Mouse (Mus musculus): ENCODE measurements around the gene Pycr2. TPM values are rescaled to one million over a fixed set of nuclear protein-coding genes. Genes with fewer than 3 reads are reported as not detected.
"Not testable (repeated sequence)": the region's sequence is repeated elsewhere in the genome, so short reads cannot be mapped to it uniquely, and the experiment has no call there.

Pycr2 gene
- polyA plus RNA-seq, 1 experiment from 2014 or later, result 125 TPM

- no peak within 1 kb of the TSS for H3K27ac ChIP-seq
- 10% methylated on average over 21 of the region's 21 CpGs for WGBS
- H3K36me3 ChIP-seq, result no peaks in the 10 kb centered on the region
- H3K27me3 ChIP-seq (ENCODE audit: insufficient read depth, poor library complexity, severe bottlenecking), result peaks cover 64% of the 10 kb centered on the region
- H3K4me1 ChIP-seq (replicated peaks), result peaks cover 41% of the 10 kb centered on the region
- DNase-seq (ENCODE audit: low spot score), result no peak
- no peaks in the 10 kb centered on the region for H3K9me3 ChIP-seq
- H3K4me3 ChIP-seq, result no peak within 1 kb of the TSS
Measured at GRCm38 (mm10) chr1:180934467-180935419, 30.6 kb downstream of the Pycr2 start, which contains the start of gene Lefty1. TSS of gene Lefty1 (plus strand) at chr1:180935022.

DNA sequence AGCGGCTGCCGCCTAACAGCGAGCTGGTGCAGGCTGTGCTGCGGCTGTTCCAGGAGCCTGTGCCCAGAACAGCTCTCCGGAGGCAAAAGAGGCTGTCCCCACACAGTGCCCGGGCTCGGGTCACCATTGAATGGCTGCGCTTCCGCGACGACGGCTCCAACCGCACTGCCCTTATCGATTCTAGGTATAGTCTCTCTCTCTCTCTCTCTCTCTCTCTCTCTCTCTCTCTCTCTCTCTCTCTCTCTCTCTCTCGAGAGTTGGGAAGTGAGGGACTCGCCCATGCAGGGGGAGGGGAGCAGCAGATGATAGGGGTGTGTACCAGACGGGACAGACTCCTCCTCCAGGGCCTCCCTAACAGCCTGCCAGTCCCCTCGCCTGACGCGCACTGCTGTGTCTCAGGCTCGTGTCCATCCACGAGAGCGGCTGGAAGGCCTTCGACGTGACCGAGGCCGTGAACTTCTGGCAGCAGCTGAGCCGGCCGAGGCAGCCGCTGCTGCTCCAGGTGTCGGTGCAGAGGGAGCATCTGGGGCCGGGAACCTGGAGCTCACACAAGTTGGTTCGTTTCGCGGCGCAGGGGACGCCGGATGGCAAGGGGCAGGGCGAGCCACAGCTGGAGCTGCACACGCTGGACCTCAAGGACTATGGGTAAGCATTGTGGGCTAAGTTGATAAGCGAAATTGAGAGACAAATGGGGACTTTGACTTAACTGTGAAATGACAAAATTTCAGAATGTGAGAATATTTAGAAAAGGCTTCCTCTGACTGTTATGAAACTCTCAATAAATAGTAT is 32.7 kb downstream of the Pycr2 start:
- 1% methylated on average over 41 of the region's 41 CpGs for WGBS
- H3K9me3 ChIP-seq, H3K27ac ChIP-seq, H3K36me3 ChIP-seq: not testable (repeated sequence)
- DNase-seq (ENCODE audit: low spot score), result peak; percentile 46
- H3K27me3 ChIP-seq (ENCODE audit: insufficient read depth, poor library complexity, severe bottlenecking), result peaks cover 82% of the 10 kb centered on the region
- H3K4me1 ChIP-seq (replicated peaks), result peaks cover 51% of the 10 kb centered on the region
- peak overlapping the region; percentile 43 for H3K4me3 ChIP-seq

DNA sequence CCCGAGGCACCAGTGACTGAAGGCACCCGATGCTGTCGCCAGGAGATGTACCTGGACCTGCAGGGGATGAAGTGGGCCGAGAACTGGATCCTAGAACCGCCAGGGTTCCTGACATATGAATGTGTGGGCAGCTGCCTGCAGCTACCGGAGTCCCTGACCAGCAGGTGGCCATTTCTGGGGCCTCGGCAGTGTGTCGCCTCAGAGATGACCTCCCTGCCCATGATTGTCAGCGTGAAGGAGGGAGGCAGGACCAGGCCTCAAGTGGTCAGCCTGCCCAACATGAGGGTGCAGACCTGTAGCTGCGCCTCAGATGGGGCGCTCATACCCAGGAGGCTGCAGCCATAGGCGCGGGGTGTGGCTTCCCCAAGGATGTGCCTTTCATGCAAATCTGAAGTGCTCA is 33.5 kb downstream of the Pycr2 start:
- H3K27me3 ChIP-seq (ENCODE audit: insufficient read depth, poor library complexity, severe bottlenecking), result peaks cover 90% of the 10 kb centered on the region
- not testable (repeated sequence) for DNase-seq (ENCODE audit: low spot score); H3K36me3 ChIP-seq; H3K27ac ChIP-seq; H3K9me3 ChIP-seq; H3K4me3 ChIP-seq
- H3K4me1 ChIP-seq (replicated peaks), result peaks cover 59% of the 10 kb centered on the region
- WGBS, result 12% methylated on average over 13 of the region's 13 CpGs

GRCm38 (mm10) chr1:180938781-180939180 is 34.7 kb downstream of the Pycr2 start:
- Histone ChIP-seq H3K4me1 (replicated peaks) (peaks cover 58% of the 10 kb centered on the region), H3K27me3 (ENCODE audit: insufficient read depth, poor library complexity, severe bottlenecking) (peaks cover 90% of the 10 kb centered on the region)
- H3K9me3 ChIP-seq; H3K27ac ChIP-seq; DNase-seq (ENCODE audit: low spot score); H3K36me3 ChIP-seq; H3K4me3 ChIP-seq: not testable (repeated sequence)
- 84% methylated on average over 2 of the region's 2 CpGs for WGBS

DNA sequence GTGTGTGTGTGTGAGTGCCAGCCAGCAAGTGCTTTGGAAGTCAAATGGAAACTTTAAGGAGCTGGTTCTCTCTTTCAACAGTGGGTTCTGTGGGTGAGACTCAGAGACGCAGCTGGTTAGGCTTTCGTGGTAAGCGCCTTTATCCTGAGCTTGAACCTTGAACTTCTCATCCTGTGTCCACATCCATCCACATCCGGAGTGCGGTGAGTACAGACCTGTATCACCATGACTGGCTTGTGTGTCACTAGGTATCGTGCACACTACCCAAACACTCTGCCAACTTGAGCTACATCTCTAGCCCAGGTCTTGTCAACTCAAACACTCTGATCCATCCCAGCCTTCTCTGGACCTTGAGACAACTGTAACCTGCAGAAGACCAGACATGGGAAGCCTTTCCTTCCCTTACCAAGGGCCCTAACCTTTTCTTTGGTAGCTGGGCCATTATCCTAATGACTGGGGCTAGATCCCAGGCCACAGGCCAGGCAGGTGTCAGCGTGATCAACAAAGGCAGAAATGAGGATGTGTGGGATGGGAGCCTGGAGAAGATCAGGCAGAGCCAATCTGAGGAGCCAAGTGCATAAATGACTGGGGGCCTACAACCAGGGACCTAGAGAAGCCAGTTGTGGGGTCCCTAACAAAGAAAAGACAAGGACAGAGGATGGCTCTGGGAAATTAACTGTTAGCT is 36.8 kb downstream of the Pycr2 start:
- Histone ChIP-seq H3K4me3 (peak overlapping the region; percentile 87; the same call in 1 of the 2 replicates), H3K27ac (no peak overlapping the region), H3K27me3 (ENCODE audit: insufficient read depth, poor library complexity, severe bottlenecking) (peaks cover 86% of the 10 kb centered on the region), H3K4me1 (replicated peaks) (peaks cover 54% of the 10 kb centered on the region), H3K36me3 (no peaks in the 10 kb centered on the region), H3K9me3 (no peaks in the 10 kb centered on the region)
- 86% methylated on average over 7 of the region's 7 CpGs for WGBS
- DNase-seq (ENCODE audit: low spot score), result no peak

GRCm38 (mm10) chr1:180941726-180942125 is 37.6 kb downstream of the Pycr2 start:
- H3K36me3 ChIP-seq, result no peaks in the 10 kb centered on the region
- H3K9me3 ChIP-seq, result no peaks in the 10 kb centered on the region
- H3K27ac ChIP-seq, result peak overlapping the region; percentile 88
- peak overlapping the region; percentile 87 for H3K4me3 ChIP-seq
- WGBS, result 3% methylated on average over 18 of the region's 18 CpGs
- H3K4me1 ChIP-seq (replicated peaks), result peaks cover 56% of the 10 kb centered on the region
- no peak for DNase-seq (ENCODE audit: low spot score)
- H3K27me3 ChIP-seq (ENCODE audit: insufficient read depth, poor library complexity, severe bottlenecking), result peaks cover 78% of the 10 kb centered on the region

DNA sequence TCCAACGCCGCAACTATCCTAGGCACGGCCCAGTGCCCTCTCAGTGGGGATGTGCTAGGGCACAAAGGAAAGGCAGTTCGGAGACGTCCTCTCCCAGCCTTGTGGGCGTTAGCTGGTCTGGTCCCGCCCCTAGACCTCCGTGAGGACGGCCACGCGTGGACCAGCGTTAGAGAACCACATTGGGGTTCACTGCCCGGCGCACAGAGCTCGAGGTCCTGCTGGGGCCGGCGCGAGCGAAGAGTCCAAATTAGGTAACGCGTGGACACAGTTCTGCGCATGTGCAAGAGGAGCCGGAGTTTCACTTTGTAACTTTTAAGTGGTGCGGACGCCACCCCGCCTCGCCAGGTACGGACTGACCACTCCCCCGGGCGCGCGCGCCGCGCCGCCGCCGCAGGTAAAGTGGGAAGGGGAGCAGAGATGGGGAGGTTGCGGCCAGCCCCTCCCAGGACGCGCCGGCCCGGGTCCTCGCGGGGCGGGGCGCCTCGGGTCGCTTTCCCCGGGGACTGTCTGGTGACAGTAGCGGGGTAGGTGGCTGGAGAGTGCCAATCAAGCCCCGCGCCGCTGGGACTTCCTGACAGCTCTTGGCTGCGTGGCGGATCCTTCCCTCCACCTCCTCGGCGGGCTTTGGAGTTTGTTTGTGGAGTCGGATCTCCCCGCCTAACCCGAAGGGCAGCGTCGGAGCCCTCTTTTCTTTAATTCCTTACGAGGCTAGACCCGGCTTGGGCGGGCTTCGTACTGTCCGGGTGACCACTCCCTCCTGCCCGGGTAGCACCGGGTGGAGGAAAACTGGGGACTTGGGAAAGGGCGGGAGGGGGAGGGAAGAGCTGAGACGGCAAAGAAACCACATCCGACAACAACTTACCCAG is 38.3 kb downstream of the Pycr2 start, which contains the start of gene Tmem63a:
Gene Tmem63a (plus strand): TSS at position 179 of the 866 bp plus-strand sequence.
- peak within 1 kb of the TSS; percentile 87 for H3K4me3 ChIP-seq
- no peaks in the 10 kb centered on the region for H3K9me3 ChIP-seq
- DNase-seq (ENCODE audit: low spot score), result peak; percentile 79
- peaks cover 51% of the 10 kb centered on the region for H3K4me1 ChIP-seq (replicated peaks)
- H3K27ac ChIP-seq, result peak within 1 kb of the TSS; percentile 88
- under 1% methylated on average over 73 of the region's 73 CpGs for WGBS
- no peaks in the 10 kb centered on the region for H3K36me3 ChIP-seq
- peaks cover 71% of the 10 kb centered on the region for H3K27me3 ChIP-seq (ENCODE audit: insufficient read depth, poor library complexity, severe bottlenecking)

- Histone ChIP-seq H3K27me3 (ENCODE audit: insufficient read depth, poor library complexity, severe bottlenecking) (peaks cover 63% of the 10 kb centered on the region), H3K4me3 (peak overlapping the region; percentile 87), H3K9me3 (no peaks in the 10 kb centered on the region), H3K36me3 (no peaks in the 10 kb centered on the region), H3K4me1 (replicated peaks) (peaks cover 47% of the 10 kb centered on the region), H3K27ac (peak overlapping the region; percentile 88)
- DNase-seq (ENCODE audit: low spot score), result no peak
- 42% methylated on average over 11 of the region's 11 CpGs for WGBS
Measured at GRCm38 (mm10) chr1:180943032-180943644, 39.0 kb downstream of the Pycr2 start.

DNA sequence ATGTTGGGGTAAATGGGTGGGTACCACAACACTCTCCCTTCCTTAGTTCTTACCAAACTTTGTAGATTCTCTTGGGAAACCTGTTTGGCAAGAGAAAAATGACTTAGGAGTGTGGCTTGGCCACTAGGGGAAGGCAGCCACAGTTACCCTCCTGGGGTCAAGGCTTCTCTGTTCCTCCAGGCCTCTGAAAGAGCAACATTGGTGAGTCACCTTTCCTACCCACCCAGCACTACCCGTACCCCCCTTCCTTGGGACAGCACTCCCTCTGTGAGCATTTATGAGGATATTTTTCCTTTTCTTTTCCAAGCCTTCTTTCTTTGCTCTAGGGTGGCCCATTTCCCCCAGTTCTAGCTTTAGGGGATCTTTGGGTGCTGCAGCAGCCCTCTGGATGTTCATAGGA is 39.8 kb downstream of the Pycr2 start:
- H3K27ac ChIP-seq, result no peak overlapping the region
- no peak for DNase-seq (ENCODE audit: low spot score)

DNA sequence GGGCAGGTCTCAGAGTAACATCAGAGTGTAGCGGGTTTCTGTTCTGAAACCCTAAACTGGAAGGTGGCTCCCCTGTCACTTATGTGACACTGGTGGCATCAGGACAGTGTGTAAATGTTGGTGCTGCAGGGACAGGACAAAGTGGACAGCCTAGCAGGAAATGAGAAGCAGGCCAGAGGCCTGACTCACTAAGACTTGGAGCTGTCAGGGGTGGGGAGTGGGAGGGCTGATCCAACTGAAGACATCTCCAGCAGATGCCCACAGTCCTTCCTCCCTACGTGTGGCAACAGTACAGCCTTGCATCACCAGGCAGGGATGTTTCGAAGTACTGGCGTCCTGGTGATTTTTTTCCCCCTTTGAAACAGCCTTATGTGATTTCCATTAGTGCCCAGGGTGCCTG is 40.5 kb downstream of the Pycr2 start:
- H3K36me3 ChIP-seq, result no peaks in the 10 kb centered on the region
- peaks cover 58% of the 10 kb centered on the region for H3K27me3 ChIP-seq (ENCODE audit: insufficient read depth, poor library complexity, severe bottlenecking)
- peaks cover 47% of the 10 kb centered on the region for H3K4me1 ChIP-seq (replicated peaks)
- no peak overlapping the region for H3K4me3 ChIP-seq
- WGBS, result 75% methylated on average over 4 of the region's 4 CpGs
- no peaks in the 10 kb centered on the region for H3K9me3 ChIP-seq
- no peak overlapping the region for H3K27ac ChIP-seq
- DNase-seq (ENCODE audit: low spot score), result no peak

More for the DNA sequence above, 39.8 kb downstream of the Pycr2 start:
- Histone ChIP-seq H3K4me3 (no peak overlapping the region), H3K4me1 (replicated peaks) (peaks cover 47% of the 10 kb centered on the region), H3K27me3 (ENCODE audit: insufficient read depth, poor library complexity, severe bottlenecking) (peaks cover 58% of the 10 kb centered on the region), H3K9me3 (no peaks in the 10 kb centered on the region), H3K36me3 (no peaks in the 10 kb centered on the region)
- WGBS, result 78% methylated on average over 1 of the region's 1 CpGs

Measured in hindbrain, embryonic 10.5 days (tissue).